Mouse (Mus musculus) limb, embryonic 12.5 days (tissue): ENCODE results near the gene Ascc1. TPM values are rescaled to one million over a fixed set of nuclear protein-coding genes. Genes with fewer than 3 reads are reported as not detected.

Source experiments
- ATAC-seq: fragments of 200-750 bp; cut with Nextera tagmentation; 2 replicates; pipeline ENCODE4 v1.8.0; 2017; ENCODE audit warnings: low read depth, moderate TSS enrichment; ENCODE audit not compliant: insufficient number of reproducible peaks, insufficient read depth, low FRiP score, low TSS enrichment
- H3K27ac ChIP-seq: fragments of 300-500 bp; sonication (generic); 2 replicates; pipeline ENCODE4 v1.5.1; 2016; ENCODE audit warnings: mild to moderate bottlenecking, moderate library complexity
- H3K27me3 ChIP-seq: fragments of 300-500 bp; sonication (generic); 2 replicates; pipeline ENCODE4 v1.6.1; 2016; ENCODE audit warnings: mild to moderate bottlenecking, moderate library complexity
- H3K36me3 ChIP-seq: fragments of 300-500 bp; sonication (generic); 2 replicates; pipeline ENCODE4 v1.6.1; 2016; ENCODE audit warnings: mild to moderate bottlenecking, moderate library complexity
- H3K4me1 ChIP-seq: fragments of 300-500 bp; sonication (generic); replicated peaks from 2 replicates; pipeline ENCODE4 v1.6.1; 2016
- H3K4me2 ChIP-seq: fragments of 300-500 bp; sonication (generic); 2 replicates; pipeline ENCODE4 v1.6.1; 2016; ENCODE audit warnings: mild to moderate bottlenecking, moderate library complexity
- H3K4me3 ChIP-seq: fragments of 300-500 bp; sonication (generic); replicated peaks from 2 replicates; pipeline ENCODE4 v1.5.1; 2016; ENCODE audit warnings: mild to moderate bottlenecking
- H3K9ac ChIP-seq: fragments of 300-500 bp; sonication (generic); replicated peaks from 2 replicates; pipeline ENCODE4 v1.6.1; 2016; ENCODE audit warnings: mild to moderate bottlenecking, moderate library complexity
- H3K9me3 ChIP-seq: fragments of 300-500 bp; sonication (generic); 2 replicates; pipeline ENCODE4 v1.6.1; 2016; ENCODE audit warnings: mild to moderate bottlenecking, moderate library complexity
- WGBS: fragments of 180-500 bp; shearing (Covaris S2); methylation state at CpG from one replicate; pipeline ENCODE4 v1.1.7; 2016; 5-methylcytosine and 5-hydroxymethylcytosine counted together
- polyA plus RNA-seq: library from polyadenylated mRNA; unstranded; fragments of >200 nt; fragmentation: Nextera tagmentation; extraction: Ambion mirVana; gene quantifications from 2 replicates; pipeline ENCODE4 v1.2.1, GENCODE M21; 2016

The Ascc1 gene
- polyA plus RNA-seq, 1 experiment from 2014 or later, result 46.7 TPM

DNA sequence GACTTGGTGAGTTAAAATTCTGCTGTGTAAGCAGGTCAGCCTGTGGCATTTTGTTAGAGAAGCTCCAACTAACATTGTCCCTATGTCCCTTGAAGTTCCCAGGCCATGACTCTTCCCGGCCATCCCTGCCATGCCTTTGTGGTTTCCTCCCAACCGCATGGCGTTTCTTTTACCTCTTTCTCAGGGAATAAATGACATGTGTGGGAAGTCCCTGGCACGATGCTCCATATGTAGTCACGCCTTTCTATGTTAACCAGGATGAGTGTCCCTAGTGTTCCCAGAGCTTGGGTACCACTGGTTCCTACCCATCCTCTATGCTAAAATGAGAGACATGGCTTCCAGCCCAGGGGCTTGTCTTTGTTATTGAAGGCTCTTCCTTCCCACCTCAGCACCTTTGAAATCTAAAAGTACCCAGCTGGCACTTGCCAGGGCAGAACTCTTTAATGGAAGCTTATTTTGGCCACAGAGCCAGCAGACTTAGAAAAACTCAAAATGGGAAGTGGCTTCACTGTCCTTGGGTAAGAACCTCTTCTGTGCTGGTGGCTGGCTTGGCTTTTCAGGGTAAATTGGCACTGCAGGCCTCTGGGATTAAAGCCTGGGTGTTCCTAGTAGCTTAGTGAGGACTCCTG lies 24.8 kb upstream of the Ascc1 start:
- no peaks in the 10 kb centered on the region for H3K9me3 ChIP-seq
- 0 out of 2 replicates have a peak overlapping the region, but pooled peaks have one; percentile 23 for H3K9ac ChIP-seq
- H3K36me3 ChIP-seq, result no peaks in the 10 kb centered on the region; the same call in 1 of the 2 replicates
- peaks cover 49% of the 10 kb centered on the region for H3K4me1 ChIP-seq
- H3K27ac ChIP-seq, result peak overlapping the region; percentile 69; the same call in 1 of the 2 replicates
- ATAC-seq, result no peak
- H3K4me2 ChIP-seq, result no peak overlapping the region
- no peaks in the 10 kb centered on the region for H3K27me3 ChIP-seq
- H3K4me3 ChIP-seq, result no peak overlapping the region
- 91% methylated on average over 5 of the region's 5 CpGs for WGBS

DNA sequence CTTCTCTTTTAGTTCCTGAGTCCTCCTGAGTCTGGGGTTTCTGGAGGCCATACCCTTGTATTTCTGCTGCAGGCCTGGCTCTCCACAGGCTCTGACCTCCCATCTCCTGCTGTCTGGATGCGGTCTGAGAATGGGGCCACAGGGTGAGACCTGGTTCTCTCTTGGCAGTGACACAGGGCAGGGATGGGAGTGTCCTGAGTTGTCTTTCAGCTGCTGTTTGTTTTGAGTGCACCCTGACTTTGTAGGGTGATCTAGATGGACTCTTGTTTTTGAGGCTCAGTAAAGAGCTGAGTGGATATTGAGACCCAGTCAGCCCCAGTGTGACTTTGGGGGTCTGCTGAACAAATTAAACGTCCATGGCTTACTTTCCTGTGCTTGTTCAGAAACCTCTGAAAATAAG lies 24.2 kb upstream of the Ascc1 start:
- no peaks in the 10 kb centered on the region for H3K27me3 ChIP-seq
- peak overlapping the region; percentile 69; the same call in 1 of the 2 replicates for H3K27ac ChIP-seq
- no peak overlapping the region for H3K4me3 ChIP-seq
- whole genome bisulfite sequencing, result 64% methylated on average over 2 of the region's 2 CpGs
- no peak overlapping the region for H3K4me2 ChIP-seq
- no peak for ATAC-seq
- H3K4me1 ChIP-seq, result peaks cover 48% of the 10 kb centered on the region
- no peaks in the 10 kb centered on the region; the same call in 1 of the 2 replicates for H3K36me3 ChIP-seq
- H3K9ac ChIP-seq, result 0 out of 2 replicates have a peak overlapping the region, but pooled peaks have one; percentile 23
- H3K9me3 ChIP-seq, result no peaks in the 10 kb centered on the region

DNA sequence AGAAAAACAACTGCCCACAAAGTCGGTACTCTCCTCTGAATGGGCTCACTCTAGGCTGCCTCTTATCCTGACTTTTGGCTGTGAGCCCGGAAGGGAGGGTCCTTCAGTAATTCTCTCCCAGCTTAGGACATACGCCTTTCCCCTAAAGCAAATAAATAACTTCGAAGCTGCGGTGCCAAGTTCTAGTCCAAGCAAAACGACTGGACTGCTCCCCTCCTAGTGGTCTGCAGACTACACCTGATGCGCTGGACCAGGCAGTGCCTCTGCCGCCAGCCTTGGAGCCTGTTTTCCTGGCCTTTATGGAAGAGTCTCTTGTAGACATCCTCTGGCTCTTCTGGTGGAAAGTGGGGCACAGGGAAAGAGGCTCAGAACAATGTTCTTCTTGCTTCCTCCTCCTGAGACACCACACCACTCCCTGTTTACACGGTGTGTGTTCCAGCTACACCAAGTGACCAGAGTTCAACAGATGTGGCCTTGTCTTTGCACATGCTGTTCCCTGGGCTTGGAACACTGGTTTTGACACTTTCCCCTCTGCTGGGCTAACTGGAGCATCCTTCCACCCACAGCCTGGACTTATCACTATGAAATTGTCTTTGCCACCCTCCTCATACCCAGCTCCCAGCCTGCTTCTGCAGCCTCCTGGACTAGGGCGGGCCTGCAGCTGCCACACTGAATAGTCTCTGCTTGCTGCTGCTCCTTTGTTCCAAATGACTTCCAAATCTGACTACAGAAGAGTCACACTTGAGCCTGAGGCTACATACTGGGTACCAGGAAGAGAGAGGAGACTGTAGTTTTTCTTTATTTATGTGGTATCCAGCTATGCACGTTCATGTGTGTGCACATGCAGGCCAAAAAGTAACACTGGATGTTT lies 23.5 kb upstream of the Ascc1 start:
- H3K4me2 ChIP-seq, result no peak overlapping the region
- H3K4me1 ChIP-seq, result peaks cover 41% of the 10 kb centered on the region
- ATAC-seq, result no peak
- no peaks in the 10 kb centered on the region for H3K27me3 ChIP-seq
- H3K9me3 ChIP-seq, result no peaks in the 10 kb centered on the region
- no peak overlapping the region for H3K9ac ChIP-seq
- no peak overlapping the region for H3K4me3 ChIP-seq
- H3K36me3 ChIP-seq, result peaks cover 2% of the 10 kb centered on the region
- WGBS, result 56% methylated on average over 11 of the region's 11 CpGs
- peak overlapping the region; percentile 69; the same call in 1 of the 2 replicates for H3K27ac ChIP-seq

DNA sequence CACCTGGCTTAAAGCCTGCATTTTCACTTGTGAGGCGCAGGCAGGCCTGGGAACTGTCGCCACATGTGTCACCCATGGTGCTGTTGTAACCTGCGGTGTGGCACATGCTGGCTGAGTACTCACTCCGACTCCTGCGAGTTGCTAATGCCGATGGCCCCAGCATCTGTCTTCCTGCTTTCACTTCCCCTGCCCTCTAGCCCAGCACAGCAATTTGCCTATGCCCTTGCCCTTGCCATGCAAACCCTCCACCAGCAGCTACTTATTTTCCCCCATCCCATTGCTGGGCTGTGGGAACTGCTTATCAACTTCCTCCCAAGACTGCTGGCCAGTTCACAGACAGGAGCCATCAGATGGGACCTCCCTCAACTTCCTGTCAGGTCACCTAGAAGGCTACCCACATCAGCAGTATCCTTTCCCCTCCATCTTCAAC lies 21.8 kb upstream of the Ascc1 start:
- WGBS, result 86% methylated on average over 6 of the region's 6 CpGs
- Histone ChIP-seq H3K4me3 (no peak overlapping the region), H3K4me1 (peaks cover 28% of the 10 kb centered on the region), H3K4me2 (no peak overlapping the region), H3K9me3 (no peaks in the 10 kb centered on the region), H3K27ac (0 out of 2 replicates have a peak overlapping the region, but pooled peaks have one; percentile 7), H3K27me3 (no peaks in the 10 kb centered on the region), H3K36me3 (peaks cover 19% of the 10 kb centered on the region), H3K9ac (no peak overlapping the region)
- no peak for ATAC-seq

- H3K9ac ChIP-seq, result no peak overlapping the region
- no peak overlapping the region for H3K4me3 ChIP-seq
- peaks cover 27% of the 10 kb centered on the region for H3K4me1 ChIP-seq
- 74% methylated on average over 4 of the region's 4 CpGs for WGBS
- H3K27ac ChIP-seq, result no peak overlapping the region
- H3K9me3 ChIP-seq, result no peaks in the 10 kb centered on the region
- no peak for ATAC-seq
- H3K27me3 ChIP-seq, result no peaks in the 10 kb centered on the region
- peaks cover 24% of the 10 kb centered on the region for H3K36me3 ChIP-seq
- H3K4me2 ChIP-seq, result no peak overlapping the region
Observed at GRCm38 (mm10) chr10:59981336-59981735, 21.3 kb upstream of the Ascc1 start.

GRCm38 (mm10) chr10:59981792-59982191 lies 20.8 kb upstream of the Ascc1 start:
- H3K27ac ChIP-seq, result peak overlapping the region; percentile 17; the same call in 1 of the 2 replicates
- no peak for ATAC-seq

GRCm38 (mm10) chr10:59982379-59982873 lies 20.2 kb upstream of the Ascc1 start:
- WGBS, result 91% methylated on average over 12 of the region's 12 CpGs
- H3K36me3 ChIP-seq, result peaks cover 34% of the 10 kb centered on the region
- no peaks in the 10 kb centered on the region for H3K27me3 ChIP-seq
- ATAC-seq, result no peak
- H3K4me1 ChIP-seq, result peaks cover 25% of the 10 kb centered on the region
- no peak overlapping the region for H3K4me2 ChIP-seq
- H3K9ac ChIP-seq, result no peak overlapping the region
- no peak overlapping the region for H3K4me3 ChIP-seq
- H3K27ac ChIP-seq, result 0 out of 2 replicates have a peak overlapping the region, but pooled peaks have one; percentile 17
- H3K9me3 ChIP-seq, result no peaks in the 10 kb centered on the region

More at GRCm38 (mm10) chr10:59981792-59982191, 20.8 kb upstream of the Ascc1 start:
- no peaks in the 10 kb centered on the region for H3K27me3 ChIP-seq
- peaks cover 28% of the 10 kb centered on the region for H3K36me3 ChIP-seq
- no peak overlapping the region for H3K4me3 ChIP-seq
- WGBS, result 86% methylated on average over 9 of the region's 9 CpGs
- H3K9ac ChIP-seq, result no peak overlapping the region
- H3K4me2 ChIP-seq, result no peak overlapping the region
- H3K4me1 ChIP-seq, result peaks cover 25% of the 10 kb centered on the region
- H3K9me3 ChIP-seq, result no peaks in the 10 kb centered on the region

DNA sequence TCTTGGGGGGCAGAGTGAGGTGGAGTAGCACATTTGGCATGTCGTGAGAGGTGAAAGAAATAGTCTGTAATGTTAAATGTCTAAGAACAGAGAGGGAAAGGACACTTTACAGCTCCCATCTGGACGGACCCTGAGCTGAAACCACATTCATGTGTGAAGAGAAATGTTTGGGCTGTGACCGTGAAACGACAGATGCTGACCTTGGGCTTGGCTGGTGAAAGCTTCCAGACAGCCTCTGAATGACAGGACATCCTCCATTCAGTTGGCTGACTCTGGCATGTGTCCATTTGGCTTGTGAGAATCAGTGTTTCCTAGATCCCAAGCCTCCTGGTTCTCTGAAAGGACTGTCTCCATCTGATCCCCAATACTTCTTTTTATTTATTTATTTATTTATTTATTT lies 14.6 kb upstream of the Ascc1 start:
- no peak for ATAC-seq
- H3K9me3 ChIP-seq, result no peaks in the 10 kb centered on the region
- 98% methylated on average over 4 of the region's 4 CpGs for WGBS

GRCm38 (mm10) chr10:59990393-59990792 lies 12.2 kb upstream of the Ascc1 start:
- H3K36me3 ChIP-seq, result peaks cover 88% of the 10 kb centered on the region
- no peak overlapping the region for H3K9ac ChIP-seq
- no peaks in the 10 kb centered on the region for H3K9me3 ChIP-seq
- peaks cover 11% of the 10 kb centered on the region for H3K4me1 ChIP-seq
- H3K27ac ChIP-seq, result no peak overlapping the region
- no peak for ATAC-seq
- no peak overlapping the region for H3K4me3 ChIP-seq
- H3K4me2 ChIP-seq, result no peak overlapping the region
- WGBS, result 95% methylated on average over 9 of the region's 9 CpGs
- no peaks in the 10 kb centered on the region for H3K27me3 ChIP-seq

More for the DNA sequence above, 14.6 kb upstream of the Ascc1 start:
- H3K4me3 ChIP-seq, result no peak overlapping the region
- H3K36me3 ChIP-seq, result peaks cover 82% of the 10 kb centered on the region
- H3K9ac ChIP-seq, result no peak overlapping the region
- no peaks in the 10 kb centered on the region for H3K27me3 ChIP-seq
- H3K4me2 ChIP-seq, result no peak overlapping the region
- peaks cover 11% of the 10 kb centered on the region for H3K4me1 ChIP-seq
- H3K27ac ChIP-seq, result no peak overlapping the region

DNA sequence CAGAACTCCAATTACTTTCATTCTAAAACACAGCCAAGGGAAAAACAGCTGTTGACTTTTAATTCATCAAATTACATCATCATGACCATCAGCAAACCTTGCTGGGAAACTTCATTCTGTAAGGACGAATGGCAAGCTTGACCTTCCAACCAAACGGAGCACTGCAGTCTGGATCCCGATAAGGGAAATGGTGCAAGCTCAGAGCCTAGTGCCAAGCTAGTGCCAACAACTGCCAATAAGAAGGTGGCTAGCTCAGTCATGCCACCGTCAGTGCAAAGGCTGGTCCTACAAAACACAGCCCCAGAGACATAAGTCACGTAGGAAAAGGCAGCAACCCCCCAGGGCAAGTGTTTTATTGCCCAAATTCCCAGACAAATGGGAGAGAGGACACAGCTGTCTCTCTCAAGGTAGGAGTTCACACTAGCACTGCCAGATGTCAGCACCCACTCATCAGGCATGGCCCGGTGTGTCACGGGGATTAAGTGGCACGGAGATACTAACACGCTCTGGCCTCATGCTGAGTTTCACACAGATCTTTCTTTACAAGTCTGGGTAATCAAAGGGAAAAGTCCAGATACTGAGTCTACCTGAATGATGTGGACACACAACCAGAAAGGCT lies 11.2 kb upstream of the Ascc1 start:
- no peak for ATAC-seq
- H3K27me3 ChIP-seq, result no peaks in the 10 kb centered on the region
- peaks cover 11% of the 10 kb centered on the region for H3K4me1 ChIP-seq
- peaks cover 88% of the 10 kb centered on the region for H3K36me3 ChIP-seq
- no peak overlapping the region for H3K4me2 ChIP-seq
- no peak overlapping the region for H3K4me3 ChIP-seq
- no peak overlapping the region for H3K9ac ChIP-seq
- 53% methylated on average over 9 of the region's 9 CpGs for WGBS
- no peak overlapping the region for H3K27ac ChIP-seq
- no peaks in the 10 kb centered on the region for H3K9me3 ChIP-seq

DNA sequence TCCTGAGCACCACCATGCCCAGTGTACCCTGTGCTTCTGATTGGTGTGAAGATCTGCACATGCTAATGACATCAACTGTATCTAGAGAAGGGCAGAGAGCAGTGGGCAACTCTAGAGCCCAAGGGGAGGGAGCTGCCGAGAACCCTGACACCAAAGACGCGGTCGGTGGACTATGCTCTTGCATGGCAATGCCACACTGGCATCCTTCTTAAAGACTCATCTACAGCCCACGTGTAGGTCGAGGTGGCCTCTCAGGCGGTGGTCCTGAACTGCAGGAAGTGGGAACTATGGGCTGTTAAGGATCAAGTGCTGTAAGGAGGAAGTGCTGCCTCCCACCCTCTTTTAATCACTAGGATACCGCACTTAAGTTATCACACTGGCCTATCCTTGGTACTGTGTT lies 10.6 kb upstream of the Ascc1 start:
- Histone ChIP-seq H3K27me3 (no peaks in the 10 kb centered on the region), H3K9ac (no peak overlapping the region), H3K4me3 (no peak overlapping the region), H3K36me3 (peaks cover 88% of the 10 kb centered on the region), H3K4me1 (peaks cover 11% of the 10 kb centered on the region), H3K4me2 (no peak overlapping the region), H3K27ac (no peak overlapping the region), H3K9me3 (no peaks in the 10 kb centered on the region)
- no peak for ATAC-seq
- 79% methylated on average over 8 of the region's 8 CpGs for WGBS
